Mouse (Mus musculus) kidney, postnatal 25 days (tissue): ENCODE measurements around the gene Wsb1.

Experiments
- DNase-seq, 2 experiments: peaks; one replicate each; pipeline ENCODE4 v3.0.0; 2021; ENCODE audit warnings: mixed read lengths in 2 of 2

Gene Wsb1

DNA sequence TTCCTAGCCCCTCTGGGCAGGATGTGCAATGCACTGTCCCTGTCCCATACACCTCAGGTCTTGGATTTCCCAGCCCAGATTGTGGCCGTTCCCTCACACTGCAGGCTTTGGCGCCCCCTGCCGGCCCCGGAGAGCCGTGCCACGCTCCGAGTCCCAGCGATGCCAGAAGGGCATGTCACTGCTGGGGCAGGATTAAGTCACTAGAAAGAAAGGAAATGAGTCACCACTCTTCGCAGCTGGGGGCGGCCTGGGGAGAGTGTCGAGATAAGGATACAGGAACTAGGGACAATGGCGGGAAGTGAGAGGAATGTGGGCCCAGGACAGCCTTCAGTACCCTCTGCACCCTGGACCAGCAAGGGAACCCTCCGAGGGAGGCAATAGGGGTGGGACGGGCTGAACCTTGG is 40.5 kb downstream of the Wsb1 start:
- peak; percentile 93 to 94 for DNase-seq

DNA sequence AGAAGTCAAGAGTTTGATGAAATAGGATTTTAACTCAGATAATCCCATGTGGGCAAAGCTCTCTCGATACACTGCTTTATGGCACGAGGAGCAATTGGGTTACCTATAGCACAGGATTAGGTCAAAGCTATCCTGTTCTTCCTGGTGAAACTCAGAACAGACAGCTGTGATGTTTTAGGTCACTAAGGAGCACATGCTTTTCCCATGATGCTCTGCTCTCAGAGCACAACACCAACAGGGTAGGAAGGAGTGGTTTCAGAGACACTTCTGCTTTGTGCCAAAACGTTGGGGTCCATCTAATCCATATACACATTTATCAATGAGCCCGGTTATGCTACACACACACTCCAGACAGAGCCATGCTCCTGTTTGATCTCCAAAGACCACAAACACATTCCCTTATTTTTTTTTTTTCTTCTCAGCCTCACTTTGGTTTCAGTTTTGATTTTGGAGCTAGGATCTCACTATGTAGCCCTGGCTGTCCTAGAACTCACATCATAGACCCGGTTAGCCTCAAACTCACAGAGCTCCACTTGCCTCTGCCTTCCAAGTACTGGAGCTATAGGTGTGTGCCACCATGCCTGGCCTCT is 44.5 kb downstream of the Wsb1 start:
- no peak for DNase-seq

DNA sequence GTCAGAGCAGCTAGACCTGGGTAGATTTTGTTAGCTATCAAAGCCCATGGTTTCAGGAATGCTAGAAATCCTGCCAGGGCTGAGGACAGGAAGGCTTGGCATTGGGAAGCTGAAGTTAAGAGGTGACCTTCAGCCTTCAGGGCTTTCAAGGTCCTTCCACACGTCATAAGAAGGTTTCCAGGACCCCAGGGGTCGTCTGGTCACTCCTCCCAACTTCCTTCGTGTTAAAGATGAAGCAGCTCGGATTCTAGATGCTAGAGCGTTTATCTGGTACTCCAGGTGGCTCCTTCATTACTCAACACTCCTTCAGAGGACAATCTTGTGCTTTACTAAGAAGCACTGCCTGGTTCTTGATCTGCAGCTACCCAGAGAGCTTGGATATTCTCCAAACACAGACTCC is 45.4 kb downstream of the Wsb1 start:
- DNase-seq = no peak

DNA sequence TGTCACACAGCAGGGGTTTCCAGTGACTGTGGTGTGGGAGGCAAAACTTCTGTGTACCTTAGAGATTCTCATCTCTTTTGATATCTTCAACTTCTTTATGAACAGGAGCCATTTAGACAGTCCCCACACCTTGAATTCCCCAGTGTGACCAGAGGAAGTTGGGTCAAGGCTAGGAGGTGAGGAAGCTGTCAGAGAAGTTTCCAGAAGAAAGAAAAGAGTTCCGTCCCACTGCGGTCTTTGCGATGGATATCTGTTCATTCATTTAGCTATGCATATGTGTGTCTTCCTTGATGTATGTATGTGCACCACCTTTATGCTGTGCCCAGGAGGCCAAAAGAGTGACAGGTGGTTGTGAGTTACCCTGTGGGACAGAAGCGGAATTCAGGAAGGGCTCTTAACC is 46.0 kb downstream of the Wsb1 start:
- no peak for DNase-seq

DNA sequence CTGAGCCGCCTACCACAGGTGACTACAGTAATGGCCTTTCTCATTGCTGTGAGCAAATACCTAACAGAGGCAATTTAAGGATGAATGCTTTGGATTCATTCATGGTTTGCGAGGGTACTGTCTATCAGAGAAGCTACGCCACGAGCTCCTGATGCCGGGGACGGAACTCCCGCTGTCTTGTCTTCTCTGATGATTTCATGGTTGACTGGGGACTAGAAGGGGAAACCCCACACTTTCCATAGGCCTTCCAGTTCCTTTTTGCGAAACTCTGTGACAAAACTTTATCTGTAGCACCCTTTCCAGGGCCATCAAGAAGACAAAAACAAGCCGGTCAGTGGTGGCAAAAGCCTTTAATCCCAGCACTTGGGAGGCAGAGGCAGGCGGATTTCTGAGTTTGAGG is 46.8 kb downstream of the Wsb1 start:
- DNase-seq = no peak

DNA sequence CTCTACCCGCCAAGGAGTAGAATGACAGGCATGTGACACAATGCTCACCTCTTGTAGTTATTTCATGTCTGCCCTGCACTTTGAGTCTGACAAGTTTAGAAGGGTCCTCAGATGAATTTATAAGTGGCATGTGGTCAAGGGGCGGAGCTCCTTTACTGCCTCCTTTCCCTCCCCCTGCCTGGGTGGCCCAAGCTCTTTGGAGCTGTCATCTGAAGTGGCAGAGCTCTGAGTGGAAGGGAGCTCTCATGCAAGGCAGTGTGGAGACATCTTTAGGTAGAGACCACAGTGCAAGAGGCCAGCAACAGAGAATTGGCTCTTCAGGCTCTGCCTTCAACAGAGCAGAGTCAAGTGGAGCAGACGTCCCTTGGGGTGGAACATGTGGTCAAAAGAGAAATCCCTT is 50.0 kb downstream of the Wsb1 start:
- DNase-seq = no peak

DNA sequence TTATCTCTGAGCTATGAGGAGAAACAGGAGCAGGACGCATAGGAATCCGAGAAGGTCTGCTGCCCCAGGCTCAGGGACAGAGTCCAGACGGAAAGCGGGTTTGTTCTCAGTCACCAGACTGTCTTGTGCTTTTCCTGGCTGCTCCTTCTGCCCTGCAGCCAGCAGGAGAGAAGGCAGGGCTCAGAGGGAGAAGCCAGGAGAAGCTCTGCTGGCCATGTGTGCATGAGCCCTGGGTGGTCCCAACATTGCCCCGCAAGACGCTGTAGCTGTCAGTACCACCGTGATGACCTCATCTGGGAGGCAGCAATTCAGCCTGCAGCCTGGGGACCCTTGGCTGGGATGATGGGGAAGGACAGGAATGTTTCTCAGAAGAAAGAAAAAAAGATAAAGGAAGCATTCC is 54.0 kb downstream of the Wsb1 start:
- DNase-seq = peak in 1 of 2 experiments; percentile 63

DNA sequence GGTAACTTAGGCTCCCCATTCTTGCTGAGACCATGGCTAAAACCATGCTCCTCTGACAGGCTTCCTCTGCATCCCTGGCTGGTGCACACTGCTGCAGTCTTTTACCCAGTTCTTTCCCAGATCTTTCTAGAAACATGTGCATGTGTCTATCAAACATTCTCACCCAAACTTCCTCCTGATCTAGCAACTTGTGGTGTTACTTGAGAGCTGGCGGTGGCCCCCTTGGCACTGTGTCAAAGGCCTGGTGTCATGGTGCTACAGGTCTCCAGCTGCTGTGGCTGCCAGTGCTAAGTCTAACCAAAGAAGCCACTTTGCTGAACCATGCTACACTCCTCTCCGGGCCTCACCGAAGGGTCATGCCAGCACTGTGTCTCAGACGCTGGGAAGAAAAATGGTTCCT is 55.9 kb downstream of the Wsb1 start:
- no peak for DNase-seq

DNA sequence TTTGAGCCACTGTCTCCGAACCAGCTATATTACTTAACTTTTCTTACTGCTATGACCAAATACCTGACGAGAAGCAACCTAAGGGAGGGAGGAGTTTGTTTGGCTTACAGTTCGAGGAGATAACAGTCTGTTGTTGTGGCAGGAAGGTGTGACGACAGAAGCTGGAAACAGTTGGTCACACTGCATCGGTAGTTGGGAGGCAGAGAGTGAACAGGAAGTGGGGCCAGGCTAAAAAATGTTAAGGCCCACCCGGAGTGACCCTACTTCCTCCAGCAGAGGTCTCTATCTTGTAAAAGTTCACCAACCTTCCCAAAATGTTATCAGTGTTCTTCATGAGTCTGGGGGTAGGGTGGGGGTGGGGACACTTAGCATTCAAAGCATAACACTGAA is 56.6 kb downstream of the Wsb1 start:
- no peak for DNase-seq

DNA sequence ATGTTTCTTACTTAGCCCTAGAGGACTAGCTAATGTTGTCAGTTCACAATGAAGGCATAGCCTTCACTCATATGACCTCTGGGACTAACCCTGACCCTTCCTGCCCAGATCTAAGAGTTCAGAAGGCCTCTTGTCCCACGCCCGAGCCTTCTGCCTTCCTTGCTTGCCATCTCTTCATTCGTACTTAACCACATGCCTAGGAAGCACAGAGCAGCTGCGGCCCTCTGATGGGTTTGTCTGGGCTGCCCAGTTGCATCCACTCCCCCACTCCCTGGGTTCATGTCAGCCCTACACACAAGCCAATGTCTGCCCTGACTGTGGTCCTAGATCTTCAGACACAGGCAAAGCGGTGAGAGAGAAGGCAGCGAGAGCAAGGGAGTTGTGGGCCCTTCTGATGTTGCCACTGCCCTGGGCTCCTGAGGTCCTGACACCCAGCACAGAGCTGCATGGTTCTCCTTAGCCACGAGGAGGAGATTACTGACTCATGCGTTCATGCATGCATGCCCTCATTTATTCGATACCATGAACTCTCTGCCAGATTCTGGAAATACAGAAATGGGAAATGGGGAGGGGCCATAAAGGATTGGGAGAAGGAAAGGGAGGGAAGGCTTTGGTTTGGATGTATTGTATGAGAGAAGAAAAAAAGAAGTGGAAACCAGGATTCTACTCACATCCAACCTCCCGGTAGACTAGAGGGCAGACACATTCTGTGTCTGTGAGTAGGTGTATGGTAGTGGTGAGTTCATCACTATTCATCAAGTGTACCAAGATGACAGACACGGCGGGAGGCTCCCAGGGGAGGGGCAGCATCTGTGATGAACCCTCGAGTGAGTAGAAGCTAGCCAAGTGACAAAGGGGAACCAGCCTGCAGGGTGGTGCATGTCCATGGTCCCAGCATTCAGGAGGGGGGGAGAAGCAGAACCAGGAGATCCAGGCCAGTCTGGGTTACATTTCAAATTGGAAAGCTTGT is 57.3 kb downstream of the Wsb1 start:
- DNase-seq = no peak

DNA sequence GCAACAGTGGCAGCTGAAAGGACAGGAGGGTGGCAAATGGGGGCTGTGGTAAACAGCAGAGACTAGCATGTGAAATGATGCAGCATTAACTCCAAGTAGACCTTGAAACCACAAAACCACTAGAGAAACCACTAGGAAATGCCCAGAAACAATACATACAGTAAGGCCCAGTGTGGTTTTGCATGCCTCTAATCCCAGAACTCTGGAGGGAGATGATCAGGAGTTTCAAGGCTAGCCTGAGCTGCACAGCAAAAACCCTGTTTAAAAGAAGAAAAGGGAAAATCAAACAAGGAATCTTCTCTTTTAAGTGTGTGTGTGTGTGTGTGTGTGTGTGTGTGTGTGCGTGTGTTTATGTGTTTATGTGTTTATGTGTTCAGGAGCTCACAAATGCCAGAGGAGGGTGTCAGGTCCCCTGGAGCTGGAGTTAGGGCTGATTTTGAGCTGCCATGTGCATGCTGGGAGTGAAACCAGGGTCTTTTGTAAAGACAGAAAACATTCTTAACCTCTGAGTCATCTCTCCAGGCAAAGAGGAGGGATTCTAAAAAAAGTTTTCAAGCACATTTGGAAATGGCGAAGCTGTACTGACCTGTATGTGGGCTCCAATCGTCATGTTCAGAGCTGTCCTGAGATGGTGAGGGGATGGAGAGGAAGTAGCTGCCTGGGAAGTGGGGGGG is 58.1 kb downstream of the Wsb1 start:
- DNase-seq = no peak

DNA sequence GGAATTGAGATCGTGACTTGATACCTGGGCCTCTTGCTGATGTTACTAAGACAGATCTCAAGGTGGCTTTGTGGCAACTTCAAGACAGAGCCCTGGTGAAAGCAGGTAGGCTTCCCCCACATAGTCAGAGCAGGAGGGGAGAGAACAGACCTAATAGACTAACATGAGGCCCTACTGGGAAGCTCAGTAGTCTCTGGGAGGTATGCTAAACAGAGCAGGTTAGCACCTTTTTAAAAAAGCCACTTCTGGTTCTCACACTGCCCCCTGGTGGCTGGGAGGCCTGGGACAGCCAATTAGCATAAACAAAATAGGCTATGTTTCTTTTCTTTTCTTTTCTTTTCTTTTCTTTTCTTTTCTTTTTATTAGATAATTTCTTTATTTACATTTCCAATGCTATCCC is 62.3 kb downstream of the Wsb1 start:
- DNase-seq = peak in 1 of 2 experiments; percentile 58

DNA sequence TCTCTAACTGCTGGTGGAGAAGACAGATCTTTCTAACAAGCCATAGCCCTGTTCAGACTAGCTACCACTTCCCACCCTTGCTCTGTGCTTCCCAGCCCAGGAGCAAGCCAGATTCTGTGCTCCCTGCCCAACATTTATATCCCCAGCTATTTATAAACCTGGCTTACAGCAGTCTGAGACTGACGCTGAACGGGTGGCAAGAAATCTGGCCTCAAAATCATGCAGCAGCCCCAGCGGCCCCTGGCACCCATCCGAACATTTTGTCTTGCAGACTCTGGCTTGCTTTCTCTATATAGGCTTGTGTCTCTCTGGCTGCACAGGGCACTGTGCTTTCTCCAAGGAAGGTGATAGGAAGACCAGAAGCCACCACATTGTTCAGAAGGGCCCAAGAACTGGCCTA is 63.3 kb downstream of the Wsb1 start:
- no peak for DNase-seq

DNA sequence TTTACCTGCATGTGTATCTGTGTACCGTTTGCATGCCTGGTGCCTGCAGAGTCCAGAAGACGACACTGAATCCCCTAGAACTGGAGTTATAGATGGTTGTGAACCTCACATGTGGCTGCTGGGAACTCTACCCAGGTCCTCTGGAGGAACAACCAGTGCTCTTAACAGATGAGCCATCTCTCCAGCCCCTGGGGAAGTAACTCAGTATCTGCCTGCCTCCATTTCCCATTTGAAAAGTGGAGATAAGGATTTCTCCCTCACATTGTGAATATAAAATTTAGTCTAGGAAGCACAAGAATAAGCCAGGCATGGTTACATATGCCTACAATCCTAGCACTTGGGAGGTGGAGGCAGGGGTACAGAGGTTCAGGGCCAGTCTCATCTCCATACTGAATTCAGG is 64.2 kb downstream of the Wsb1 start:
- no peak for DNase-seq
